Mouse (Mus musculus) liver, adult 2 months (tissue): ENCODE measurements around the gene Spats2. TPM values are rescaled to one million over a fixed set of nuclear protein-coding genes. Genes with fewer than 3 reads are reported as not detected.

ENCODE experiments used
- DNase-seq: peaks from one replicate; pipeline ENCODE4 v3.0.0-alpha.2; 2011; ENCODE audit warnings: low read depth, low spot score; ENCODE audit errors: extremely low read depth
- H3K27ac ChIP-seq: fragments of 200-500 bp; replicated peaks from 2 replicates; pipeline ENCODE4 v1.5.1; 2012; ENCODE audit warnings: low read depth, mild to moderate bottlenecking, control low read depth, inconsistent platforms, low read length; ENCODE audit not compliant: insufficient read depth
- H3K27me3 ChIP-seq: fragments of 200-500 bp; 2 replicates; pipeline ENCODE4 v1.6.1; 2012; ENCODE audit warnings: mild to moderate bottlenecking, moderate library complexity, low read length, inconsistent platforms; ENCODE audit not compliant: control insufficient read depth, insufficient read depth
- H3K36me3 ChIP-seq: fragments of 200-500 bp; 2 replicates; pipeline ENCODE4 v1.6.1; 2012; ENCODE audit warnings: low read length, inconsistent platforms; ENCODE audit not compliant: control insufficient read depth, insufficient read depth
- H3K4me1 ChIP-seq: fragments of 200-500 bp; 2 replicates; pipeline ENCODE4 v1.6.1; 2011; ENCODE audit warnings: low read length; ENCODE audit not compliant: control insufficient read depth, insufficient read depth
- H3K4me3 ChIP-seq: fragments of 200-500 bp; 2 replicates; pipeline ENCODE4 v1.5.1; 2011; ENCODE audit warnings: low read depth, mild to moderate bottlenecking, control low read depth, low read length, moderate library complexity; ENCODE audit not compliant: insufficient read depth
- H3K79me2 ChIP-seq: fragments of 200-500 bp; 2 replicates; pipeline ENCODE4 v1.6.1; 2012; ENCODE audit warnings: inconsistent platforms, mild to moderate bottlenecking, low read length, moderate library complexity; ENCODE audit not compliant: control insufficient read depth, insufficient read depth
- H3K9ac ChIP-seq: fragments of 200-500 bp; 2 replicates; pipeline ENCODE4 v1.6.1; 2012; ENCODE audit warnings: low read depth, mild to moderate bottlenecking, control low read depth, inconsistent platforms, low read length
- CTCF ChIP-seq: fragments of 200-500 bp; IDR thresholded peaks from 2 replicates; pipeline ENCODE4 v1.5.1; 2011; ENCODE audit warnings: low read depth, low read length, control low read depth
- POLR2A ChIP-seq: fragments of 200-500 bp; IDR thresholded peaks from 2 replicates; pipeline ENCODE4 v1.6.1; 2011; ENCODE audit warnings: low read length, control low read depth; ENCODE audit not compliant: insufficient read depth; ENCODE audit errors: extremely low read depth
- WGBS: fragments of 180-500 bp; shearing (Covaris S2); methylation state at CpG from one replicate; pipeline ENCODE4 v1.1.7; 2018; 5-methylcytosine and 5-hydroxymethylcytosine counted together
- polyA plus RNA-seq: library from polyadenylated mRNA; depleted of rRNA; stranded (reverse); fragments of >200 nt; gene quantifications from 2 replicates; pipeline ENCODE4 v1.2.3, GENCODE M21; 2012
- total RNA-seq: library from RNA; depleted of rRNA; stranded (reverse); fragments of >200 nt; gene quantifications from 2 replicates; pipeline ENCODE4 v1.2.3, GENCODE M21; 2014

Spats2 gene
- total and polyA plus RNA-seq, 2 experiments: 2.9 to 3.2 TPM

- no peaks in the 10 kb centered on the region for H3K27me3 ChIP-seq
- no peak for TF ChIP-seq CTCF
- TF ChIP-seq POLR2A: no peak
- no peak overlapping the region for H3K4me3 ChIP-seq
- no peak overlapping the region for H3K9ac ChIP-seq
- peaks cover 3% of the 10 kb centered on the region; the same call in 1 of the 2 replicates for H3K4me1 ChIP-seq
- no peak overlapping the region for H3K27ac ChIP-seq
- 92% methylated on average over 11 of the region's 11 CpGs for WGBS
- no peaks in the 10 kb centered on the region for H3K36me3 ChIP-seq
- no peak for DNase-seq
- H3K79me2 ChIP-seq: 0 out of 2 replicates have a peak, but pooled peaks cover 2% of the 10 kb centered on the region
These were observed 3.7 kb downstream of the Spats2 start for GRCm38 (mm10) chr15:99129441-99129840.

DNA sequence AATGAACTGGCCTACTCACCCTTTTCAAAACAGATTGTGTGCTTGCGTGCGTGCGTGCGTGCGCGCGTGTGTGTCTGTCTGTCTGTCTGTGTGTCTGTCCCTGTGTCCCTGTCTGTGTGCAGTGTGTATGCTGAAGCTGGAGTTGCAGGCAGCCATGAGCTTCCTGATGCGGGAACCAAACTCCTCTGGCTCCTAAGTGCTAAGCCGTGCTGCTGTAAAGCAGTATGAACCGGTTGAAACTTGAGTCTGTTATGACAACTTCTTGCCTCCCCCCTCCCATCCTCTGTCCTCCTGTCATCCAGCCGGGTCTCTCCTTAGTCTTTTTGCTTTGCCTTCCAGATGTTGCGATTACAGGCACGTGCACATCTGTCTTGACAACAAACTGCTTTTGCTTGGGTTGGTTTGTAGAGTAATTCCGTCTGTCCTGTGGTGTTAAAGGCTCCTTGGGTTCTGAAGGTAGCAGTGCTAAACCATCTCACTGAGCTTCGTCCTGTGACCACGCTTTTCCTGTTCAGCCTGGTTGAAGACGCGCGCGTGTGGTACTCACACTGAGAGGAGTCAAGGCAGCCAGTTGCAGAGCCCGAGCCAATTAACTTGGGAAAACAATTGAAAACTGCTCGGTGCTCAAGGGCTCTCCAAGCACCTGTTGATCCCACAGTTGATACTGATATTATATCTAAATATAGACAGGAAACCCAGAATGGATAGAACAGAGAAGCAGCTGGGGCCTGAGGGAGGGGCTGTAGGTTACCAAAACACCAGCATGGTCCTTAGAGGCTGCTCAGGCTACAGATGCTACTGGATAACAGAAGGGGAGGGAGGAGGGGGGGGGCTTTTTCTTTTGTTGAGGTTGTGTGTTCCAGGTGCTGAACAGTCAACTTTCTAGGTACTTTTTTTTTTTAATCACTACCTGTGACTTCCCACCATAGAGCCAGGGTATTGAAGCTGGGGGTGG, 4.5 kb downstream of the Spats2 start:
- H3K36me3 ChIP-seq: no peaks in the 10 kb centered on the region
- no peak overlapping the region for H3K9ac ChIP-seq
- 0 out of 2 replicates have a peak, but pooled peaks cover 2% of the 10 kb centered on the region for H3K79me2 ChIP-seq
- peaks cover 3% of the 10 kb centered on the region; the same call in 1 of the 2 replicates for H3K4me1 ChIP-seq
- 82% methylated on average over 22 of the region's 22 CpGs for WGBS
- no peaks in the 10 kb centered on the region for H3K27me3 ChIP-seq
- no peak for DNase-seq
- no peak overlapping the region for H3K4me3 ChIP-seq
- TF ChIP-seq CTCF (no peak), POLR2A (no peak)
- H3K27ac ChIP-seq: no peak overlapping the region

DNA sequence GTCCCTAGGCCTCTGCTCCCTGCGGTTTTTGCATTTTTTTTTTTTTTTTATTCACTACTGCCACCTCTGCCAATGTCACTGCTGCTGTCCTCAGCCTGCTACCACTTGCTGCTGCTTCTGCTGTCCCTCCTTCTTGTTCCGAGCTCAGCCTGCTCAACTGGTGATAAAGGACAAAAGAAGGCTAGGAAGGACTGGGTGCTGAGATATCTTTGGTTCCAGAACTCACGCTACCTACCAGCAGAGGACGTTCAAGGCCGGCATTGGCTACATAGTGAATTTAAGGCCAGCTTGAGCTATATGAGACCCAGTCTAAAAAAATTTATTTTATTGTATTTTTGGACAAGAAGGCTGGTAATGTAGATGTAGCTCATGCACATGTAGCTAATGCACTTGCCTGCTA, 12.7 kb downstream of the Spats2 start:
- H3K4me1 ChIP-seq: no peaks in the 10 kb centered on the region
- H3K27ac ChIP-seq: no peak overlapping the region
- no peaks in the 10 kb centered on the region for H3K27me3 ChIP-seq
- WGBS: 87% methylated on average over 5 of the region's 5 CpGs
- DNase-seq: no peak
- no peak overlapping the region for H3K9ac ChIP-seq
- TF ChIP-seq POLR2A (no peak), CTCF (no peak)
- H3K79me2 ChIP-seq: peaks cover 12% of the 10 kb centered on the region; the same call in 1 of the 2 replicates
- no peaks in the 10 kb centered on the region for H3K36me3 ChIP-seq
- H3K4me3 ChIP-seq: no peak overlapping the region

- H3K4me3 ChIP-seq: no peak overlapping the region
- no peaks in the 10 kb centered on the region for H3K27me3 ChIP-seq
- H3K27ac ChIP-seq: no peak overlapping the region
- no peak overlapping the region for H3K9ac ChIP-seq
- peak; percentile 45 for DNase-seq
- H3K79me2 ChIP-seq: peaks cover 12% of the 10 kb centered on the region; the same call in 1 of the 2 replicates
- WGBS: 73% methylated on average over 6 of the region's 6 CpGs
- H3K4me1 ChIP-seq: no peaks in the 10 kb centered on the region
- H3K36me3 ChIP-seq: no peaks in the 10 kb centered on the region
- TF ChIP-seq POLR2A (no peak), CTCF (peak; percentile 63)
These were observed 14.0 kb downstream of the Spats2 start for GRCm38 (mm10) chr15:99139669-99140068.

- Histone ChIP-seq H3K4me3 (no peak overlapping the region), H3K4me1 (no peaks in the 10 kb centered on the region), H3K79me2 (no peaks in the 10 kb centered on the region), H3K9ac (no peak overlapping the region), H3K36me3 (peaks cover 3% of the 10 kb centered on the region; the same call in 1 of the 2 replicates), H3K27ac (no peak overlapping the region), H3K27me3 (no peaks in the 10 kb centered on the region)
- no peak for TF ChIP-seq CTCF
- TF ChIP-seq POLR2A: no peak
- WGBS: 91% methylated on average over 7 of the region's 7 CpGs
- no peak for DNase-seq
These were observed 24.8 kb downstream of the Spats2 start for GRCm38 (mm10) chr15:99150516-99150915.
